Mouse (Mus musculus) forelimb bud, embryonic 11.5 days (tissue): ENCODE measurements around the gene Dlg2.

Experiments
- DNase-seq: peaks from one replicate; pipeline ENCODE4 v3.0.0-alpha.2; 2012; ENCODE audit warnings: low read depth, low spot score

Gene Dlg2

GRCm38 (mm10) chr7:90539481-90540402 is 63.3 kb downstream of the Dlg2 start:
- no peak for DNase-seq

GRCm38 (mm10) chr7:90540811-90541323 is 64.4 kb downstream of the Dlg2 start:
- no peak for DNase-seq

- no peak for DNase-seq
These were observed 76.9 kb downstream of the Dlg2 start for GRCm38 (mm10) chr7:90553399-90553798.

DNA sequence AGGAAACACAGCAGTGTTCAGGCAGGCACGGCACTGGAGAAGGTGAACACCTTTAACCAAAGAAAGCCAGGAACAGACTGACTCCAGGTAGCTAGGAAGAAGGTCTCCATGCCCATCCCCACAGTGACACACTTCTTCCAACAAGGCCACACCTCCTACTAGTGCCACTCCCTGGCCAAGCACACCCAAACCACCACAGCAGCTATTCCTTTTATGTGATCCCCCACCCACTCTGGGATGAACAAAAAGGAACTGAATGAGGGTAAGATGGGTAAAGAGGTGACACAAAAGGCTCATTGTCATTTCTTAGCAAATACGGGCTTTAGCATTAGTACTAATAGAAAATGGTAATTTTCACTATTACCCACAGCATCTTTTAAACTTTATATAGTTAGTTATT is 77.9 kb downstream of the Dlg2 start:
- DNase-seq, result no peak

- no peak for DNase-seq
These were observed 92.7 kb downstream of the Dlg2 start for GRCm38 (mm10) chr7:90569130-90569529.

GRCm38 (mm10) chr7:90587795-90588194 is 111.3 kb downstream of the Dlg2 start:
- no peak for DNase-seq

- DNase-seq, result no peak
These were observed 111.8 kb downstream of the Dlg2 start for GRCm38 (mm10) chr7:90588318-90588717.

DNA sequence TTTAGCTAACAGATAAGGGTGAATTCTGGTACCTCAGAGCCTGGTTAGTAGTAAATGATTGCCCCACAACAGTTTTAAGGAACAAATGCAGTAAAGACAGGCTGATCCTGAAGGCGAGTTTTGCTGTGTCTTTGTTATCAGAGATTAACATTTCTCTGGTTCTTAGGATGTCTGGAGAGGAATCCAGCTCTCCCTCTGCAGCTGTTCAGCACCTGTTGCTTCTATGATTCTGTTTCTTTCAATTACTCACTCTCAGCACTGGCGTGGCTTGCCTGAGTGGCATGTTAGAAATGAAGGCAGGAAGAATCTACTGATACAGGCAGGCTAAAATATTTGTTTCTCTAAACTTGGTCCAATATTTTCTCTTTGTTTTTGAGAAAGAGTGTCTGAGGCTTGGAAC is 133.3 kb downstream of the Dlg2 start:
- DNase-seq, result peak; percentile 4

DNA sequence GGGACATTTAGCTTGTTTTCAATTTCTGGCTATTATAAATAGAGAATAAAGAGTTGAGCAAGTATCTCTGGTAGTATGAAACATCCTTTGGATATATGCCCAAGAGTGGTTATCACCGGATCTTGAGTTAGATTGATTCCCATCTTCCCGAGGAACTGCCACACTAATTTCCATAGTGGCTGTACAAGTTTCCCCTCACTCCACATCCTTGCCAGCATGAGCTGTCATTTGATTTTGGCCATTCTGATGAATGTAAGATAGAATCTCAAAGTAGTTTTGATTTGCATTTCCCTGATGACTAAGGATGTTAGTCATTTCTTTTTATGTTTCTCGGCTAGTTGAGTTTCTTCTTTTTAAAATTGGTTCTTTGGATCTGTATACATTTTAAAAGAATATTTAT is 154.1 kb downstream of the Dlg2 start:
- no peak for DNase-seq

- DNase-seq, result no peak
These were observed 173.0 kb downstream of the Dlg2 start for GRCm38 (mm10) chr7:90649512-90649911.

GRCm38 (mm10) chr7:90651128-90651527 is 174.7 kb downstream of the Dlg2 start:
- no peak for DNase-seq

GRCm38 (mm10) chr7:90651611-90652010 is 175.1 kb downstream of the Dlg2 start:
- no peak for DNase-seq

DNA sequence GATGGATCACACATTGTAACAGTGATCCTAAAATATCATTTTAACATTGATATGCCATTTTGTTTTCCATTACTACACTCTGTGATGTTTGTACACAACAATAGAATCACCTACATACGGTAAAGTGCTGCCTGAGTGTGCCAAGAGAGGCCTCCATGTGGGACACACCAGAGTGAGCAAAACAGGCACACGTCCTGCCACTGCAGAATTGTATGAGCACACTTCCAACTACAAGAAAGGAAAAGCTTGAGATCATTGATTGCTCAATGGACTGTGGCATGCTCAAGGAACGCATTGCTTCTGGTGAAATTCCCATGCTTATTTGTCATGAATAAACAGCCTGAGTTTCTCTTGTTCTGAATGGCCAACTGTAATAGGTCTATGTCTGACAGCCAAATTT is 182.1 kb downstream of the Dlg2 start:
- no peak for DNase-seq

GRCm38 (mm10) chr7:90694050-90694449 is 217.6 kb downstream of the Dlg2 start:
- no peak for DNase-seq

- no peak for DNase-seq
These were observed 219.9 kb downstream of the Dlg2 start for GRCm38 (mm10) chr7:90696181-90696950.

DNA sequence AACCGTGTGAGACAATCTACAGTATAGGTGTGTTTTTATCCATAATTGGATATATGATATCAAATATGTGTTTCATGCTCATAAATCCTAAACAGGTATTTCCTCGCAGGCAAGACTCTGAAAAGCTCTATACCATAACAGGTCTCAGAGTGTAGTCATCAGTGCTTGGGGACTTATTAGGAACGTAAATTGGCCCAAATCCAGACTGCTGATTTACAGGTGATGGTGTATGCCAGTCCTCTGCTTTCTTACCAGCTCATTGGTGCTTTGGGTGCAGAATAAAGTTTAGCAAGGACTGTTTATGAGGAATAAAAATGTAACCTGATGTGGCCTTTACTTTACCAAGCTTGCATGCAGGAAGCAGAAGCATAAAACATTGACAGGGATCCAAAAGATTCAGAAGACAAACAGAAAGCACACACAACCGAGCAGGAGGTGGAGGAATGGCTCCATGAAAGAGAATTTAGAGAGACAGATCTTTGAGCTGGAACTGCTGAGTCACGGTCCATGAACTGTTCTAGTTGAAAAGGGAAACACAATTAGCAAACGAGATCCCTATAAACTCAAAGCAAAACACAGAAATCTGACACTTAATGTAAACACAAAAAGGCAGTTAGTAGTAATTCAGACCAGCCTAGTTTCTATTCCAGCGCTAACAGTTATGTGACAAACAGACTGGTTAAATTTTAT is 226.8 kb downstream of the Dlg2 start:
- DNase-seq, result no peak

GRCm38 (mm10) chr7:90703951-90704350 is 227.5 kb downstream of the Dlg2 start:
- no peak for DNase-seq

DNA sequence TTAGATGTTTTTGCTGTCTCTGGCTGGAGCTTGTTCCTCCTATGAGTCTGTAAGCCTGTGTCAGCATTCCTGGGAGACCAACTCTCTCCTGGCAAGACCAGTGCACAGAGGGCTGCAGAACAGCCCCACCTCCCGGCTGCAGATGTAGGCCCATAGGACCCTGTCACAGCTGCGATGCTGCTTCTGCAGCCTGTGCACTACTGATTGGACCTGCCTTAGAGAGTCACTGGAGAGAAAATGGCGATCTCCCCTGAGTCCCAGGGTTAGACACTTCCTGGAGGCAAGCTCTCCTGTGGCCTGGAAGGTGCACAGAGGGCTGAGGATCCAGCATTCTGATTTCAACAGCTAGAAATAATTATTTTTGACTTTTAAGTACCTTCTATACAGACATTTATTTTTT is 257.6 kb downstream of the Dlg2 start:
- no peak for DNase-seq

GRCm38 (mm10) chr7:90736369-90736768 is 259.9 kb downstream of the Dlg2 start:
- no peak for DNase-seq

- DNase-seq, result no peak
These were observed 272.2 kb downstream of the Dlg2 start for GRCm38 (mm10) chr7:90748636-90749035.

DNA sequence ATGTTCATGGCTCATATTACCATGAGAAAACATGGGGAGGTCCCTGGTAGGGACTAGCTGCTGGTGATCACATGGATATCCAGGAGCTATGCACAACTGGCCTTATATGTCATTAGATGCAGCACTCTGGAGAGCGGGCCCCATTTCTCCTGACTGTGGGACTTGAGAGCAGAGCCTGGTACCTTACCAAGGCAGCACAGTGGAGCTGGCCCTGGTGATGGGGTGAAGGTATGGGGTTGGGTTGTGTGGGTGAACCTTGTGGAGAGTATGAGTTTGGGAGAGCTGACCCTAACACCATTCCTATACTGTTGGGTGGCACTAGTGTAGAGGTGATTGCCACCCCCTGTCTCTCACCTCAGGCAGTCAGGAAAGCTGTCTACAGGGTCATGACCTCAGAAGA is 311.5 kb downstream of the Dlg2 start:
- DNase-seq, result no peak

DNA sequence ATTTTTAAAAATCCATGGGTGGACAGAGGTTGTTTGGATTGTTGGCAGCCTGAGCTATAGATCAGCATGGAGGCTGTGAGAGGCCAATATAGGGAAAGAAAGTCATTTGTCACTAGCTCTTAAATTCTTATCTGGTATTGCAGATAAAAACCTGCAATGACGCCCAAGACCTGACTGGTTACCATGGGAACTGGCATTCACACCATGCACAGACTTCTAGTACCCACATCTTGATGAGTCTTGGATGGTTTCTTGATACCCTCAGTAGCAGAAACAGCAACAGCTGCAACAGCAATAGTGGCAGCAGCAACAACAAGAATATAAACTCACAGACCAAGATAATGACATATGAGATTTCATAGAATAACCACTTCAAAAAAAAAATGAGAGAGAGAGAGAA is 315.1 kb downstream of the Dlg2 start:
- no peak for DNase-seq
